Mouse (Mus musculus) c-Kit-positive CD71-positive TER-119-negative erythroid progenitor cells, embryonic 14.5 days (primary cell): ENCODE measurements around the gene Atp5f1.
"Not testable (repeated sequence)": the region's sequence is repeated elsewhere in the genome, so short reads cannot be mapped to it uniquely, and the experiment has no call there.

Experiments used
- DNase-seq: peaks from one replicate; pipeline ENCODE4 v3.0.0-alpha.2; 2013; ENCODE audit warnings: low read depth

Atp5f1 gene

DNA sequence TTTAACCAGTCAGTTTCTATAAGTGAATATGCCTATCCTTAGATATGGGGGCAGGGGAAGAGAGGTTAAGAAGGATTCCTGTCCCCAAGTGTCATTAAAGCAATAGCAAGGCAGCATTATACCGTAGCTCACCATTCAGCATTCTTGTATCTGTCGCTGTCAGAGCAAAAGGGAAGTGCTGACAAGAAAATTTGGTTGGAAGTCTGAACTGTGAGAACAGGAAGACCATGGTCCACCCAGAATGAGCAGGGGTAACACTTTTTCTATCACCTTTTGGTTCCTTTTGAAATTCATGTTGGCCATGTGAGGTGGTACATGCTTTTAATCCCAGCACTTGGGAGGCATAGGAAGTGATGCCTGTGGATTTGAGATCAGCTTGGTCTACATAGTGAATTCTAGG is 28.8 kb downstream of the Atp5f1 start:
- DNase-seq = no peak

- DNase-seq = no peak
Observed at GRCm38 (mm10) chr3:105929821-105930220, 30.1 kb downstream of the Atp5f1 start.

DNA sequence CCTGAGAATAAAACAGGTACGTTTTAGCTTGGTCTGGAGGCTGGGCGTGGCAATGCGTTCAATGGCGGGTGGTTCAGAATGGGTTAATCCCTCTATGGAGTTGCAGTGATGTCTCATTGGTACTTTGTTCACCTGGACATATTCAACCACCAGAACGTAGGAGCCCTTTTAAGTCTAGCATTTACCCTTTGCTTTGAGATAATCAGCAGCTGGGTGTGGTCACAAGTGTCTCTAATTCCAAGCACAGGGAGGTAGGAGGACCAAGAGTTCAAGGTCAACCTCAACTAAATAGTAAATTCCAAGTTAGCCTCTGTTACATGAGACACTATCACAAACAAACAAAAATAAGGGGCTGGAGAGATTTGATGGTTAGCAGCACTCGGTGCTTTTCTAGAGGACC is 31.1 kb downstream of the Atp5f1 start:
- no peak for DNase-seq

GRCm38 (mm10) chr3:105928195-105928569 is 31.7 kb downstream of the Atp5f1 start:
- no peak for DNase-seq

- no peak for DNase-seq
Observed at GRCm38 (mm10) chr3:105927561-105928194, 32.2 kb downstream of the Atp5f1 start.

DNA sequence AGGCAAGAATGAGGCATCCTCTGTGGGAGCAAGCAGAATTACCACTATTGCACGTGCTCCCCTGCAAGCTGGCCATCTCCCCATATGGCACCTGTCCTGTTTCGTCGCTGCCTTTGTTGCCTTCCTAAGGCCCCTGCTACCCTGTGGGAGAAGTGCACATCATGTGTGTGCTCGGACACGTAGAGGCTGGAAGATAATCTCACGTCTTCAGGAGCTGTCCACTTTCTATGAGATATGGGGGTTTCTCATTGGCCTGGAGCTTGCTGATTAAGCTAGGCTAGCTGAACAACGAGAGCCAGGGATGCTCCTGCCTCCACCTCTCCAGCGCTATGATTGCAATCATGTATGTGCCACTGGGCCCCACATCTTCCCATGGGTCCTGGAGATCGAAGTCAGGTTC is 35.3 kb downstream of the Atp5f1 start:
- no peak for DNase-seq

DNA sequence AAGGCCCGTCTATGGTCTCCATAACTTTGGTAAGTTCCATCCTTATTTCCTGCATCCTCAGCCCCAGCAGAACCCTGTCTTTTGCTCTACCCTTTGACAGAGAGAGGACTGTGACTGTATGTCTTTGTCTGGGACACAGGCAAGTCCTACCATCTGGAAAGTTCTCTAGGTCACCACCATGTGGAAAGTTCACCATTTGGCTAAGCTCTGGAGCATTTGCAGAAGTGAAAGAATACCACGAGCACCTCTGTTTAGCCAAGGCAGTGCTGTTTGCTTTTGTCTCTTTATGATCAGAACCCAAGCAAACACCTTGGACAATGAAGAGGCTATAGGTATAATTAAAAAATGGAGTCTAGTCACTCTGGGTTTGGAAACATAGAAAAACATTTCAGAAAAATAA is 37.9 kb downstream of the Atp5f1 start:
- no peak for DNase-seq

DNA sequence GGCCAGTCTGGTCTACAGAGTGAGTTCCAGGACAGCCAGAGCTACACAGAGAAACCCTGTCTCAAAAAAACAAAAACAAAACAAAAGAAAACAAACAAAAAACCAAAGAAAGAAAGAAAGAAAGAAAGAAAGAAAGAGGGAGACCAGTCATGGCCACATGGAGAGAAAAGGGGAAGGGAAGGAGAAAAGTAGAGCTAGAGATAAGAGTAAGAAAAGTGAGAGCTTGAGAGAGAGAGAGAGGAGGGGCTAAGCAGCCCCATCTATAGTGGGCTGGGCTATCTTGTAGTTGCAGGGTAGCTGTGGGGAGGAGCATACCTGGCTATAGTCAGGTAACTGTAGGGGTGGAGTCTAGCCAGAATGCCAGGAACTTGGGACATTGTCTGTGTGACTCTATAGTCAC is 39.2 kb downstream of the Atp5f1 start:
- not testable (repeated sequence) for DNase-seq

DNA sequence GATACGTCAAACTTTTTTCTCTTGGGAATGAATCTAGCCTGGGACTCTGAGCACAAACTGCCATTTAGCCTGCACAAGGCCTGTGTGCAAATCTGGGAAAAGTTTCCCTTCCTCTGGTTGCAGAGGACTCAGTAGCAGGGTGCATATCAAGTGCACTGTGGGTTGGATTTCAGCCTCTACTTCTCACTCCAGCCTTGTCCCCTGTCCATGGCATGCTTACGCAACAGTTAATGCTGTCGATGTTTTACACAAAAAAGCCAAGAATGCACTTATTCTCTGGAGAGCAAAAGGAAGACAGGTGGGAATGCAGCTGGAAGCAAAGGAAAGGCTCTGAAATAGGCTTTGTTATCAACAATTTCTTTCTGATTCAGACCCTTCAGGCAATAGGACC is 41.5 kb downstream of the Atp5f1 start:
- no peak for DNase-seq

DNA sequence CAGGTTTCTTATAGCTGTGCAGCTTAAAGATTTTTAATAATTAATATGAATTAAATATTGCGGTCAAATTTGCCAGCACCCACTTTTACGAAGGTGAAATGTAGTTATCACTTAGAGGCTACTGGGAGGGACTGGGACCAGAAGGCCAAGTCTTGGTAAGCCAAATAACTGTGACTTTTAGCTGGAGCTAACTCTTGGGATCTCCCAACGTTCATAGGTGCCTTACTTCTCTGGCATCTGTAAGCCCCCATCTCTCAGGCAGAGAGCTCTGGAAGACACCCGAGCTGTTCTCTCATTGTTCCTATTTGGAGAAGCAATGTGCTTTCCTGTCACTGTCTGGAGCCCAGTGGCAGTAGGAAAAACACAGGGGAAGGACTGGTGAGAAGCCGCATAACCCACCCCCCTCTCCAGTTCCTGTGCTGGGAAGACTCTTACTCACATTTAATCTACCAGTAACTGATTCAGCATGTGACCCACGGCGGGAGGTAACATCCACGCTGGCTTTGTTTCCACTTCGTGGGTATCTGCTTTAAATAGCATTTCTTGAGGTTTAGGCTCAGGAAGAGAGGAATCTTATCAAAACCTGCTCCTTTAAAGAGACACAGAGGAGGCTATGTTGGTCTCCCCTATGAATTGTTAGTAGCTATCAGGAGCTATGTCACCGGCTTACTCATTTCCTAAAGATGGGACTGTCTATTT is 42.1 kb downstream of the Atp5f1 start:
- DNase-seq = no peak

DNA sequence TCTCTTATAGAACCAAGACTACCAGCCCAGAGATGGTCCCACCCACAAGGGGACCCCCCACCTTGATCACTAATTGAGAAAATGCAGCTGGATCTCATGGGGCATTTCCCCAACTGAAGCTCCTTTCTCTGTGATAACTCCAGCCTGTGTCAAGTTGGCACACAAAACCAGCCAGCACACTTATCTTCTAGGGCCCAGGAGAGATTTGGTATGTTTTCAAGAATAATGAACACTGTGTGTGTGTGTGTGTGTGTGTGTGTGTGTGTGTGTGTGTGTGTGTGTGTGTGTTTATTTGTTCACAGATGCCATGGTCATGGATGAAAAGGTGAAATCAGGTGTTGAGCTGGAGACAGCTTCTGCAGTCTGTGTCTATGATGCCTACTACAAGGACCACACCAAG is 43.4 kb downstream of the Atp5f1 start:
- DNase-seq = not testable (repeated sequence)

DNA sequence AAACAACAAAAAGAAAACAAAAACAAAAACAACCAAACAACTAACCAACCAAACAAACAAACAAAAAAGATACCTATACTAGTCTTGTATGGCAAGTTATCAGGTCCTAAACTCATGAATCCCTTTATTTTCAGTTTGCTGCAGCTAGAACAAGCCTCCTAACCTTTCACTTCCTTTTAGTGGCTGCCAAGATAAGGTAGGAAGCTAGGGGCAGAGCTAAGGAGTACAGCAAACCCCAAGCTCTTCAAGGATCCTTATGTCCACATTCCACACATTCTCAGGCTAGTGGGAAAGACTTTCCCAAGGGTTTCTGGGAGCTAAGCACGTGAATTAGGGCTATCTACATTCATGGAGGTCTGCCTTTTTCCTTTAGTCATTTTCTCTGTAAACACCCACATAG is 44.6 kb downstream of the Atp5f1 start:
- no peak for DNase-seq

DNA sequence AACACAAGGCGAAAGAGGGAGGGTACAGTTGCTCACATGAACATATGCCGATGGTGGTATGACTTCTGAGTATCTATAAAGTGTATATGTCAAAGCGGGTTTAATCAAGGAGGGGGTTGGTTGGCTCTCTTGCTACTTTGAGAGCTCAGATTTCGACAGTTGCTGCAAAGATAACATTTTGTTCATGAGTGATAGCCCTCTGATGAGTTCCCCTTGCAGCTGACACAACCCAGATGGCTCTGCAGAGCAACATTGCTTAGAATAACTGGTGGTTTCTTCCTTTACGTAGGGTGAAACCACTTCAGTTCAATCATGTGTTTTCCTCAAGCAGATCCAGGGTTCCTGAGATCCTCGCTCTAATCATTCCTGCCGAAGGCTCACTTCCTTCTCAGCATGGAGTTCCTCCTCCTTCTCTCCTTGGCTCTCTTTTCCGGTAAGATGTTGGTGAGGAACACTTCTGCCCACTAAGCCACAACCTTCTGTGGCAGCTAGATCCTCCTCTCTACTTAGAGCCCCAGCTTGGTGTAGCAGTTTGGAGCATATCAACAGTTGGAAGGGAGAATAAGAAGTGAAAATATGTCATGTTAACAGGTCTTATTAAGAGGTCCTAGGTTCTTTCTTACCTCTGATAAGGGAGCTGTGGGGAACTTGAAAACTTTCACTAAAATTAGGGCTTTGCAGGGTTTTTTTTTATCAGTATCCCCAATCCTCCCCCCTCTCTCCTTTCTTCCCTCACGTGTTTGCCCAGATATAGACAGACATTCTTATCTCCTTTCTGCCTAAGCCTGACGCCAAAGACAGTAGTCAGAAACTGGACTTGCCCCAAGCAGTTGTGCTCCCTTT is 45.8 kb downstream of the Atp5f1 start:
- DNase-seq = peak; percentile 50

- DNase-seq = no peak
Observed at GRCm38 (mm10) chr3:105912097-105912880, 47.6 kb downstream of the Atp5f1 start.

GRCm38 (mm10) chr3:105910519-105911190 is 49.2 kb downstream of the Atp5f1 start:
- DNase-seq = no peak

- DNase-seq = no peak
Observed at GRCm38 (mm10) chr3:105908976-105909375, 50.9 kb downstream of the Atp5f1 start.

- no peak for DNase-seq
Observed at GRCm38 (mm10) chr3:105907956-105908655, 51.8 kb downstream of the Atp5f1 start.

DNA sequence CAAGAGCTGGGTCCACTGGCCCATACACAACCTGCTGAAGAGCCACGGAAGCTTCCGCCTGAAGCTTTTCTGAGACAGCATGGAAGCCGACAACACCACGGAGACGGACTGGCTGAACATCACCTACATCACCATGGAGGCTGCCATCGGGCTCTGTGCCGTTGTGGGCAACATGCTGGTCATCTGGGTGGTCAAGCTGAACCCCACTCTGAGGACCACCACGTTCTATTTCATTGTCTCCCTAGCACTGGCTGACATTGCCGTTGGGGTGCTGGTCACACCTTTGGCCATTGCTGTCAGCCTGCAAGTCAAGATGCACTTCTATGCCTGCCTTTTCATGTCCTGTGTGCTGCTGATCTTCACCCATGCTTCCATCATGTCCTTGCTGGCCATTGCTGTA is 55.2 kb downstream of the Atp5f1 start:
- no peak for DNase-seq

GRCm38 (mm10) chr3:105904213-105904612 is 55.7 kb downstream of the Atp5f1 start:
- no peak for DNase-seq

DNA sequence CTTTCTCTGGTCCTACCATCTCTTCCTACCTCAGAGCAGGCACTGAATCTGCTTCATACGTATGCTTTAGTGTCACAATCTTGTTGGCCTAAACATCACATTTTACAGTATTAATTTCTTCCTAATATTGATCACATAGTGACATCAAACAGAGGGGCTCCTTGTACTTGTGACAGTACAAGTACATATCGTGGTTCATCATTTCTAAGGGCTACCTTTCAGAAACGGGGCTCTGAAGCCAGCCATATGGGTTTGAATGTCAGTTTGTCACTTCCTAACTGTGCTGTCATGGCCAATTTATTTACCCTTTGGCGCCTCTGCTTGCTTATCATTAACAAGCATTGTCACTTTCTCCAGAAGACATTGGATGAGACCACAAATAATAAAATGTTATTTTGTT is 58.4 kb downstream of the Atp5f1 start:
- no peak for DNase-seq

GRCm38 (mm10) chr3:105900716-105901115 is 59.2 kb downstream of the Atp5f1 start:
- DNase-seq = no peak
